Mouse (Mus musculus) 3134 (cell line): ENCODE data around the gene Wdr20.

Experiments
- DNase-seq: peaks from one replicate; pipeline ENCODE4 v3.0.0-alpha.2; 2011; ENCODE audit warnings: low spot score; ENCODE audit not compliant: insufficient read length; ENCODE audit errors: extremely low read depth

The Wdr20 gene

DNA sequence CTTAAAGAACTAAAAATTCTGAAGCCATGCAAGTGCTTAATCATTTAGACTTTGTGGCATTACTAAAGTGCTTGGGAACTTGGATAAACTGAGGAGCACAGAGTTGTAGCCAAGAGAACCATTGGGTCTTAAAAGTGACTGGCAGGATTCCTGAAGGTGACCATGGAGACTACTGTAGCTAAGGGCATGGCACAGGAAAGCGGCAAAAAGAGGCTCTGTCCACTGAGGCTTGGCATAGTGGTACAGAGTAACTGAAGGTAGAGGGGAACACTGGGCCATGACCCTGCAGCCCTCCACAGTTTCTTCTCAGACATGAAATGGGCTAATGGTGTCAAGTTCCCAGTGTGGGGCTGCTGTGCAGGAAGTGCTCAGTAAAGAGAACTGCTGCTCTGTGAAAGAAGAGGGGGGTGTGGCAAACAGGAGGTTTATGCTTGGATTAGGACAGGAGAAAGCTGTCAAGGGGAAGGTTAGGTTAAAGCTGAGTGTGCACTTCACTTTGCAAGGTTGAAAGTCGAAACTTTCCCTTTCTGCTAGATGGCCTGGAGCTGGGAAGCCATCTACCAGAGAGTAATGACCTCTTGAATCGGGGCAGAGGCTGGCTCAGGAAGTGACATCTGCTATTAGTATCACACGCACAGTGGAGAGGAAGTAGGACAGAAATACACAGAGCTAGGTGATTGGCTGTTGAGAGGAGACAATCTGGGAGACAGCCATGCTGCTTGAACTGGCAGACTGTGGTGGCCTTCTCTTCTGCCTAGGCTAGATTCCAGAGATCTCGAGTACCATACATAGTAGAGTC, 38.1 kb downstream of the Wdr20 start:
- DNase-seq, result no peak

DNA sequence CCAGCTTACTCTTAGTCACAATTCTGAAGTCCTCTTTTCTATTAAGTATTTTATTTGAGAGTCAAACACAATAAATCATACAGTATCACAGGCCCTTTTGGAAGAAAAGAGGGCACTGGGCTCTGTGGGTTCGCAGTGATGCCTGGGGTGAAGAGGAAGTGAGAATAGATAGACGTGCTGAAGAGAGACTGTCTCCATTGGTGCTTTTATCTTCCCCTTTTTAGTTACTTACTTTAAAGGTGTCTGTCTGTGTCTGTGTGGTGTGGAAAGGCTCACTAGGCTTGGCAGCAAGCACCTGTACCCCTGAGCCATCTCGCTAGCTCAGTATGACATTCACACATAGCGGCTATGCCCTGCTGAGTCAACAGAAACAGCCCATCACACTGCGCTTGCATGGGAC, 40.1 kb downstream of the Wdr20 start:
- DNase-seq, result no peak

DNA sequence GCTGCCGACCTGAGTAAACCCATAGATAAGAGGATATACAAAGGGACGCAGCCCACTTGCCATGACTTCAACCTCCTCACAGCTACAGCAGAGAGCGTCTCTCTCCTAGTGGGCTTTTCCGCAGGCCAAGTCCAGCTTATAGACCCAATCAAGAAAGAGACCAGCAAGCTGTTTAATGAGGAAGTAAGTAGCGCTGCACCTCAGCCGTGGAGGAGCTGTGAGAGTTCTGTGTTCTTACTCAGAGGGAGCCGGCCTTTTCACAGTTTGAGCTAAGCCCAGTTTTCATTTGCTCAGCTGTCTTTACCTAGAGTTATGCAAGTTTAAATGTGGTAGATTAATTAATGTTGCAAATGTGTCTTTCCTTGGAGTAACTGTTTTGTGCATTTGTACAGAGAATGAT, 41.6 kb downstream of the Wdr20 start:
- DNase-seq, result no peak

DNA sequence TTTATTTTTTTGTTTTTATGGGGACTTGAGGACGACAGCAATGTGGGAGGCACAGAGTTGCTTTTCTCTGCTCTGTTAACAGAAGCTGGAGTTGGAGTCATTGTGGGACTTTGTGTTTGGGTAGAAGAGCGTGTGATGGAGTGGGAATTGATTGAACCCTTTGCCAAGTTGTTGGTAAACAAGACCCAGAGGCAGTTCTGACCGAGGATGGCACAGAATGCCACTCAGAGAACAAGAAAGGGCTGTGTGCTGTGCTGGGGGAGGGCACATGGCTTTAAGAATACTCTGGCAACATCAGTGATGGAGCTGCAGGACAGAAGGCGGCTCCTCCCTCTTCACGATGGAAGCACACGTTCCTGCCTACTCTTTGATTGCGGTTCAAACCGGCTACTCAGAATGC, 43.4 kb downstream of the Wdr20 start:
- no peak for DNase-seq

DNA sequence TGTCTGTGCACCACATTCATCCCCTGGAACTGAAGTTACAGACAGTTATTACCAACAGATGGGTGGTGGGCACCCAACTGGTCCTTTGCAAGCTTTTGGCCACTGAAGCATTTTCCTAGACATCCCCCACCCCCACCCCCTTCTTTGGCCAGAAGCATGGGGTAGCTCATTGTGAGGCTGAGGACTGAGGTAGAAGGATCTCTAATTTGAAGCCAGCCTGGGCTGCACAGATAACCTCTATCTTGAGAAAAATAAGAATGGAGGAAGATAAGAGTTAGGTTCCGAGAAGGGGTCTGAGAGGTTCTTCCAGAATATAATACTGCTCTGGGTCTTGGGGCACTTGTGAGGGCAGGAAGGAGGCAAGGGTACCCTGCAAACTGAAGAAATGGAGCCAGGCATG, 44.5 kb downstream of the Wdr20 start:
- no peak for DNase-seq

DNA sequence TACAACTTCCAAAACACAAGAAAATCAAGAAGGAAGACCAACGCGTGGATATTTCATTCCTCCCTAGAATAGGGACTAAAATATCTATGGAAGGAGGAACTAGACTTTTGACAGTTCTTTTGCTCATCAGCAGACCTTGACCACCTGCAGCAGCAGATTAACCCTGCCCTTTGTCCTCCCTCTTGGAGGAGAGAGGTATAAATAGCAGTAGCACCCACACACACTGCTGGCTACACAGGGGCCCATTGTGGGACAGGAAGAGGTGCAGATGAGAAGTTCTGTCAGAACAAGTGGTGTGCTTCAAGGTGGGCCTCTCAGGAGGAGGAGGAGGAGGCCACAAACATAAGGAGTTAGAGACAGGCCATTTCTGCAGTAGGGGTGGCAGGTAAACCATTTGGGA, 46.5 kb downstream of the Wdr20 start:
- DNase-seq, result no peak

DNA sequence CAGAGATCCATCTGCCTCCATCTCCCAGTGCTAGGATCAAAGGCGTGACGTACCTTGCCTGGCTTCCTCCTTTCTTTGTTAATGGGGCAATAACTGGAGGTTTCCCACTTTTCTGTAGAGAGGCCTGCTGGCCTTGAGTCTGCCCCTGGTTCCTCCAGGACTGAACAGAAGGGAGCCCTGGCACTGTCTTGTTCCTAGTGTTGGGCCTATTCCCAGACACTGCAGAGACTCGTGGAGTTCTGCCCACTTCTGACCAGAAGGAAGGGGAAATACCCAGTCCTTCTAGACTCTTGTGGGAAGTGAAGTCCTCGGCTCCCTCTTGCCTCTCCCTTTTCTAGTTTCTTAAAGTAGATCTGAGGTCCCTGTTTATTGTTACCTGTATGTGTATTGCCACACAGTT, 48.5 kb downstream of the Wdr20 start:
- no peak for DNase-seq

DNA sequence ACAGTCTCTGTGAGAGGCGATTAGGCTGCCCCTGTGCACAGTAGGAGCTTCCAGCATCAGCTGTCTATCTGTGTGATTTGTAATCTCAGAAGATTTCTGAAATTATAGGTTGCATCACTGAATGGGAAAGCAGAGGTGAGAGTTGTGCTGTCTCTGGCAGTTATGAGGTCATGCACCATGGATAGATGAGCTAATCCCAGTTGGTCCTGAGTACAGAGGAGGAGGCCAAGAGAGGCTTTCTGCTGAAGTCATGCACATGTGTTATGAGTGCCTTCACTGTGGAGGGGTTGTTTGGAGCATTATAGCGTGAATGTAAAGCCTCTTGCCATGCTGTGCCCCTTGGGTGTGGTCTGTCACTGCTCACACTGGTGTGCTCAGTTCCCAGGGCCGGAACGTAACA, 52.8 kb downstream of the Wdr20 start:
- no peak for DNase-seq

DNA sequence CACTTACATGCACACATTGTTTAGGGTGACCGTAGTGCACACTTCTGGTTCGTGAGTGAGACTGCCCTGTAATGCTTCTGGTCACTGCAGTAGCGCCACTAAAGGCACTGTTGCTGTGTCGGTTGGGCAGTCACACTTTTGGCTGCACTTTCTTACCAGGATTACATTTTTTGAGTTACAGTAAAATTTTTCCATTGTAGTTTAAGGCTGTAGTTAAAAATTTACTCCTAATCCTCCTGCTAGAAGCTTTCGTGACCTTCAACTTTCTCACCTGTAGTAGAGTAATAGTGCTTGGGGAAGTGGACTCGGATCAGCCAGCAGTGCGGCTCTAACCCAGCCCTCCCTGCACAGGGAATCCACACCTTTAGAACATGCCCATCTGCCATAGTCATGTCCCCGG, 53.3 kb downstream of the Wdr20 start:
- no peak for DNase-seq

DNA sequence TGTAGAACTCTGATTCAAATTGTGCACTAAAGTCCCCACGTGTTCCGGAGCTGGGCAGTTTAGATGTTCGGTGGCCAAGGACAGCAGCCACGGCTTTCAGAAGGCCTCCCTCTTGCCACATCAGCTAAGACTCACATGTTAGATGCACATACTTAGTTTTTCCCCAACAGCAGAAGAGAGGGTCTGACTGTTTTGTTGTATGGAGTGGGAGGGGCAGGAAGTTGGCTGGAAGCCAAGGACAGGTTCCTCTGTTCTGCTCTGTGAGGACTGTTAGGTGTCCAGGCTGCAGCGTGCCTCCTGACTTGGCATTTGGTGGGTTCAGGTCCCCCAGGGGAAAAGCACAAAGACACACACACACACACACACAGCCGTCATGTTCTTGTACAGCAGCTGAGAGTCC, 57.3 kb downstream of the Wdr20 start:
- DNase-seq, result no peak

DNA sequence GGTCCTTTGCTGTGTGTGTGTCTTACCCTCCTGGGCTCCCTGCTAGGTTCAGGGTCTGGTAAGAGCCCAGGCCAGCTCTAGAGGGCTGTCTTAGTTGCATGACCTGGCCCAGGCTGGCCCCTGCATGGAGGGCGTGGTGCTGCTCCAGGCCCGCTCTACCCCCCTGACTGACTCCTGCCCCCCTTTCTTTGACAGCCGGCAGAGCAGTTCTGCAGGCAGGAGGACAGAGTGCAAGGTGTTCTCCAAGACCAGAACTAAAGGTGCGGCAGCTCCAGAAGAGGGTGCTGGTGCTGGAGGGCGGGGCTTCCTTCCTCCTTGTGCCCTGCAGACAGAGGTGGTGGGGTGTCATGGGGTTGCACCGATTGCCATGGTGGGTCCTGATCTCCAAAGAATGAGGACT, 59.0 kb downstream of the Wdr20 start:
- no peak for DNase-seq

DNA sequence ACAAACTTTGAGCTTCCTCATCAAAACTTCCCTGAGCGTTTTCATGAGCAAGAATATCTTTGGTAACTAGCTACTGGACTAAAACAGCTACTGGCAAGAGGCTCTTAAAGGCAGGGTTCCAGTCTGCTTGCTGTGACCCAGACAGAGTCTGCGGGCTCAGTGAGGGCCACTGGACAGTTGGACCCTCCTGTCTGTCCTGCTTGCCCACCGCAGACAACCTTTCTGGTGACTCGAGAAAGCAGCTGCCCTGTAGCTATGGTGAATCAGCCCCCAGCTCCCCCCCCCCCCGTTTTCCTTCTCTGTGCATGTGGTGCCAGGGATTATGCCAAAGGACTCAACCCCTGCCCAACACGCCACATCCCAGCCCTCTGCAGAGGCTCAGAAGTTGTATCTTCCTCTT, 59.5 kb downstream of the Wdr20 start:
- DNase-seq, result peak; percentile 38

DNA sequence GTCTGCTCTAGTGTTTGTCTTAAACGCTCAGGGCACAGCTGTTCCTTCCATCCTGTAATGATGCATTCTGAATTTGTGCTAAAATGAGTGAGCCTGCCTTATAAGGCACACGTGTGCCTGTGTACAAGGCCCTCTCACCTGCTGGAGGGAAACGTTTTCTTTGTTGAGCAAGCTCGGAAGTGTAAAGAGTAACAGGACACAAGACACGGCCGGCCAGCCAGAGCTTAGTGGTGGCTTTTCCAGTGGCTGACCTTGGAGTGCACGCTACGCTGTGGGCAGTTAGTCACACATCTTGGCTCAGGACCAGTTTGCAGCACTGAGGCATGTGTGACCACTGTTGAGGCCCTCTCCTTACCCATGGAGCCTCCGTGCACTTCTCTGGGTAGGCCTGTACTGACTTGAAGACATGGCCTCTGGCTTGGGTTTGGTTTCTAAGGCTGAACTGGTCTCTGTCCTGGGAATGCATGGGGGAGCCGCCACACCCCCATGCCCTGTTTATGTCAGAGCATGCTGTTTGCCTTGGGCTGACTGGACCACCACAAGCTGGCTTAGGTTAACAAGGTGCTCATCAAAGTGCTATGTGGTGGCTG, 60.2 kb downstream of the Wdr20 start:
- peak; percentile 75 for DNase-seq

DNA sequence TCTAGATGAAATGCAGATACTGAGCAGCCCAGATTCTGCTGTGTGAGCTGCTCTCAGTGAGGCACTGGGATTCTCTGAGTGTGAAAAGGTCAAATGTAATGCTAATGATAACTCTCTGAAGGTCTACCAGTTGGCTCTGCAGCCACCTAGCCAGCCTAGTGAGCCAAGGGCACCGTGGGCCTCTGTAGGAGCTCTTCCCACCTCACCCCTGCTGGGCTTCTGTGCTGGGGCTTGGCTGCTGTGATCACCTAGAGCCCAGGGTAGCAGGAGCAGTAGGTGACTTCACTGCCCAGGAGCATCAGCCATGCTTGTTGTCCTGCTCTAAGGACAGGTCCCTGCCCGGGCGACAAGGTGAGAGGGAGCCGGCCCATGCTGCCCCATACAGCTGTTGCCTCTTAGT, 61.5 kb downstream of the Wdr20 start:
- no peak for DNase-seq

DNA sequence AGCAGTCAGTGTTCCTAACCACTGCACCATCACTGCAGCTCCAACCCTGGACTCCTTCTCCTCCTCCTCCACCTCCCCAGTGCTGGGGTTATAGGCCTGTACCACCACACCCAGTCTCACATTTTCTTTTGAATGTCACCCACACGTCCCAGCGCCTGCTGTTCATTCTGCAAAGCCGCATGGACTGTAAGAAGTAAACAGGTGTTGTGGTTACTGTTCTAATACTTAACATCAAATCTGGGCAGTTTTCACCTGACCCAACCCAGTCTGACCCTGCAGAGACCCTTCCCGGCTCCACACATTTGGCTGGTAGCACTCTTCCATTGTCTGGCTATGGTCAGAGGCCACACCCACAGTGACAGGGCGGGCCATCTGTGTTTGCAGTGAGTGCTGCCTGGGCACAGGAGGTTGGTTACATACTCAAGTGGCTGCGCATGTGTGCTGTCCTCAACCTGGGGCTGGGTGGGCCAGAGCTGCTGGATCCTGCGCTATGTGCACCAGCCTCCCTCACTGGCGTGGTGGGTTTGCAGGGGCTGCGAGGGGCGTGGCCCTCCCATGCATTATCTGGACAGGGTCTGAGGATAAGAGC, 64.2 kb downstream of the Wdr20 start:
- no peak for DNase-seq

DNA sequence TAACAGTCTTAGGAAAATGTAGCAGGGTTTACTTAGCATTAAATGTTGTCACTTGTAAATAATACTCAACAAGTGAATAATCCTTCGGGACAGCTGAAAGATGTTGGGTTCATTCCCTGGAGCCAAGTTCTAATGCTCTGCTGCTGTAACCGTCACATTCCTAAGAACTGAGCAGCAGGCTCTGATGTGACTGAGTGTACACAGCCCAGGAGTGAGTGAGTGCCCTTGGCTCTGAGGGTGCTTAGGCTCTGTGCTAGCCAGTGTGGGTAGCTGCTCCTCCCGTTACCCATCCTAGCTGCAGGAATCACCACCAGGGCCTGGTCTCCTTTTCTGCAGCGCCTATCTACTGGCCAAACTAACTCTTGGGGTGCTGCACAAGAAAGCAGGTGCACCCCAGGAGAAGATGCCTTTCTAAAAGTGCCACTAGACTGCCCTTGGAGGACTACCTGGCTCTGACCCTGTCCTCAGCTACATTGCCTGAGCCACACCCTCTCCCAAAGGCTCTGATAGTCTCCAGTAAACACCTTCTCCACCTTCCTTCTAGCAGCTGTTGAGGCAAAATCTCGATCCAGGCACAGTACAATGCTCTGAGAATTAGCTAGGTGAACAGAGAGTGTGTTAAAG, 65.0 kb downstream of the Wdr20 start:
- no peak for DNase-seq

DNA sequence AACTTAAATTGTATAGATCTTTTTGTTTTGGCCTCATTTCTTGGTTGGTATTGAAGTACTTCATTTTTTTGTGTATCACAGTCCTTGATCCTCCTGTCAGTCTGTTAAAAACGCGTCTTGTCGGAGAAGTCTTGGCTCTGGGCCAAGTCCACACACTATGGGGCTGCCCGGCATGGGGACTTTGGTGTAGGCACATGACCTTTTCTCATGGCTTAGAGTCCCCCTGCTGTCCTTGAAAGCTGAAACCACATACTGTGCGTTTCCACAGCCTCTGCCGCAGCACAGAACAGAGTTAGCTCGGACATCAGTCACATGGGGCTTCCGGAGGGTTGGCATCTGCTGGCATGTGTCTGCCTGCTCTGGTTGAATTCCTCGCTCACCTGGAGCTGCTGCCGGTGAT, 66.5 kb downstream of the Wdr20 start:
- DNase-seq, result no peak

DNA sequence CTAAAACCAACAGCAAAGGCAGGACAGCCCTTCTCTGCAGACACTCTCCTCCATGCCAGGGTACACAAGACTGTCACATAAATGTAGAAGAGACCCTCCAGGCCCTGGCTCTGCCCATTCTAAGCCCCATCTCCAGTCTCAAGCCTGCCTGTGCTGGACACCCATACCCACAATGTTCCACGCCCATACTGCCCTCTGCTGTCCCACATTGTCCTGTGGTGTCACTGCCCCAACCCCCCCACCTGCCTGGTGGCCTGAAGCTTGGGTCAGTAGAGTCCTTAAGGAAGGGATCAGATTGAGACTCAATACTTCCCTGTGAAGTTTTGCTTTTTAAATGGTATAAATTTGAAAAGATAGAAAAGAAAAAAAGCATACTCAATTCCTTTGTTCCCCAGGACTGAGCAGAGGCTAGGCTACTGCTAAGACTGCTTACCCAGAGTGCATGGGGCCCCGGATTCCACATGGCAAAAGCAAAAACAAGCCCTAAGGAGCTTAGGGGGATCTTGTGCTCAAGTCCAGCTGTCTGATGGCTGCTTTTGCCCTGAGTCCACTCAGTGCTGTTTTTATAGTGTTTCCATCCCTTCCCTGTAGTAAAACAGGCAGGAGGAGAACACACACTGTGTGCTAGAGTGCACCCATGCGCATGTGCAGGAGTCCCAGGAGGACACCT, 68.7 kb downstream of the Wdr20 start:
- no peak for DNase-seq

DNA sequence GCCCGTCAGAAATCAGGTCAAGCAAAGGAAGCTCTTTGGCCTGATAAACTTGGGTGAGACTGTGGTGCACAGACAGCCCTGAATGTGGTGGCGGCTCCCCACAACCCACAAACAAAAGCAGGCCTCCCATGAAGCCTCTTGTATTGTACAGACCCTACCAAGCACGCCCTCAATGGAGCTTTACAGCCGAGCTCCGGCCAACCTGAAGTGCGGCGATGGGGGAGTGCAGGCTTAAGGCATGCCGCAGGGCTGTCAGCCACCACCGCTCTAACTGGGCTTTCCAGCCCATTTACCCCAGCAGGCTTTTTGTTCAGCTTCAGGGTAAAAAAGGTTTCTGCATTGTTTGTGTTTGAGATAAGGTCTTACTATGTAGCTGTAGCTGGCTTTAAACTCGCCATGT, 70.7 kb downstream of the Wdr20 start:
- DNase-seq, result no peak

DNA sequence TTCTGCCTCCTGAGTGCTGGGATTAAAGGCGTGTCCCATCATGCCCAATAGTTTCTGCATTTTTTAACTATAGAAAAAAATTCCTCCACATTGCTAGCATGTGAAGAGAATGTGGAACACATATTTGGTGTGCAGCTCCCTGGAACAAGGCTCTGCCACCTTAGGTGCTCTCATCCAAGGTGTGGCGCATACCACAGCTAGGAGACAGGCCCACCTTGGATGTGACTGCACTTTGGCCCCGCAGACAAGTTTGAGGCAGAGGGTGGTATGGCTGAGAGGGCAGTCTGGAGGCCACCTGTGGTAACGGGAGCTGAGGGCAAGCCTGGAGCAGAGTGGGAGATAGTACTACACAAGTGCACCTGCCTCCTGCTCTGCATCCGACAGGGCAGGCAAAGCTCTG, 71.1 kb downstream of the Wdr20 start:
- no peak for DNase-seq

DNA sequence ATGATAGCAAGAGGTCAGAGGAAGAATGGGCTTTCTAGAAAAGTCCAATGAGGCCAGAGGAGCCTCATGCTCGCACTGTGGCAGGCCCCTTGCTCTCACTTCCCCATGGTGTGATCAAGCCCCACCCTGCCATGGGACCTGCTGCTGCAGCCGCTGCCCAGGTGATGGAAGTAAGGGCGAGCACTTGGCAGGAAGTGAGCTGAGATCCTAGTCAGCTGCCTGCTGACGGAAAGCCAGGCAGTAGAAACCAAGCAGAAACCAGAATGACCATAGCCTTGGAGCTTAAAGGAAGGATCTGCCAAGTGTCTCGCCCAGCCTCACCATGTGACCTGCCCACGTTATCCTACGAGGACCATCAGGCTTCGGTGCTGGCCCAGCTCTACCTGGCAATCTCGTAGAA, 75.4 kb downstream of the Wdr20 start:
- no peak for DNase-seq
